Mouse (Mus musculus): ENCODE measurements around the gene Runx2.

Runx2 gene

DNA sequence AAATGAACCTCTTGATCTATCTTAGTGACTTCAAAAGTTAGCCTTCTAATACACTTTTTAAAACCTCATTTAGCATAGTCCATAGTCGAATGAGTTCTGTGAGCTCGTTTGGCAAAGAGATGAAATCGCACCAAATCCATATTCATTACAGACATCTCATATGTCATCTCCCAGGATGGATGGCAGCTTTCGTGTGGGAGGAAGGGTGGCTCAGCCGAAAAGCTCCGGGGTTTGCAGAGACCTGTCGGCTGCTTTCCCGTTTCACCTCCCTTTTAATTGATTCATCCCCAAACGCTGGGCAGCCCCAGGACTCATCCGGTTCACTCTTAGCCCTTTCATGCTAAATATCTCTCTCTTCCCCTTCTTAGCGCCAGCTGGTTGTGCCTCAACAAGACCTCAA, 275.7 kb downstream of the Runx2 start:
- in situ Hi-C loops (cut with MboI): no loop called here

GRCm38 (mm10) chr17:44530000-44530399, 284.6 kb downstream of the Runx2 start:
- in situ Hi-C loops (cut with MboI): no loop called here

DNA sequence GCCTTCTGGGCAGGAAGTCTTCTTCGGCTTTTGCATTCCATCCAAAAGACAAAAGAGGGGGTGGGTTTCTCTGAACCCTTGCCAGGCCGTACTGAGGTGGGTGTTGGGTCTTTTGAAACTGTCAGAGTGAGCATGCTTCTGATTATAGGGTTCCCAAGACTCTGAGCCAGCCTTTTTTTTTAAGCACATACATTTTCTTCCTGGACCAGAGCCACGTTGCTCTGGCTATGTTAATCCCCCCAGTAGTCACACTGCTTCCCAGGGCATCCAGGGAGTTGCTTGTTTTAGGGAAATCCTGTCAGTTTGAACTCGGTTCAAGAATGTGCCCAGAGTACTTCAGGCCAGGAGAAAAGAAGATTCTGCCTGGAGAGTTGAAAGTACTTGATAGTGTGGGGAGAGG, 286.0 kb downstream of the Runx2 start:
- in situ Hi-C loops (cut with MboI): no loop called here

- in situ Hi-C loops (cut with MboI): no loop called here
Measured at GRCm38 (mm10) chr17:44524146-44524545, 290.5 kb downstream of the Runx2 start.

DNA sequence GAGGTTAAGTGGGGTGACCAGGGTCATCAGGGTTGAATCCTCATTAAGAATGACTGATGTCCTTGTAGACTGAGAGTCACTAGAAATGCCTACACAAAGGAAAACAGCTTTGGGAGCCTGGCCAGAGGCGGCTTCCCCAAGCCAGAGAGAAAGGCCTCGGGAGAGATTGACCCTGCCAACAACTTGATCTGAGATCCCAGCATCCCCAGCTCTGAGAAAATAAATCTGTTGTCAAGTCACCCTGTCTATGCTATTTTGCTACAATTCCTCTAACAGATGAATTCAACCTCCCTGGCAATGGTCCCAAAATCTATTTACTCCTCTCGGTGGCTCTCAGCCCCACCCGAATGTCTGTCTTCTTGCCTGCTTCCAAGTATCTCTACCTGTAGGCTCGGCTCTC, 291.7 kb downstream of the Runx2 start:
- in situ Hi-C loops (cut with MboI): no loop called here

GRCm38 (mm10) chr17:44520122-44521075, 294.2 kb downstream of the Runx2 start:
- in situ Hi-C loops (cut with MboI): no loop called here

DNA sequence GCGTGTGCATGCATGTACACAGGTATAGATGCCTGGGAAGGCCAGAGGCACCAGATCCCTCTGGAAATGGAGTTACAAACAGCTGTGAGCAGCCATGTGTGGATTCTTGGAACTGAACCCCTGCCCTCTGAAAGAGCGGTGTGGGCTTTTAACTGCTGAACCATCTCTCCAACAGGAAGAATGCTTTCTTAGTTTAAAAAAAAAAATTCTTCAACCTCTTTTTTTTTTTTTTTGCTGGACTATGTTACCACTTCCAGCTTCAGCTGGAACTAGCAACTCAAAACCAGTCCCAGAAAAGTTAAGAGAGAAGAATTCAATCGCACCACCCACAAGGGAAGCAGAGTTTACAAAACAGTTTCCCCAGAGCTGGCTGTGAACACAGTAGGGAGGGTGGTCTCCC, 295.2 kb downstream of the Runx2 start:
- in situ Hi-C loops (cut with MboI): no loop called here

DNA sequence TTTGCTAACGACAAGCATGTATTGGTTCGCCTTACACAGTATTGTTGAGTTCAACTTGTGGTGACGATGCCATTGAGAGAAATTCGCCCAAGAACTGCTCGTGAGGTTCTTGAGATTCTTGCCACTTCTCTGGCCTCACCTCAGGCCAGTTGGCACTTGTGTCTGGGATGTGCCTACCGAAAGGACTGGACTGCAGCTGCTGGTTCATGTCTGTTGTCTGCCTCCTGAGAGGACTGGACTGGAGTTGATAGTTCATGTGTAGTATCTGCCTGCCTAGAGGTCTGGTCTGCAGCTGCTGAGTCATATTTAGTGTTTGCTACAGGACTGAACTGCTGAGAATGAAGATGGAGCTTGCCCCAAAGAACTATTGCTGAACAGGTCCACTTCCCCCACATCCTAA, 296.4 kb downstream of the Runx2 start:
- in situ Hi-C loops (cut with MboI): no loop called here

GRCm38 (mm10) chr17:44508198-44508715, 306.3 kb downstream of the Runx2 start:
- in situ Hi-C loops (cut with MboI): no loop called here

DNA sequence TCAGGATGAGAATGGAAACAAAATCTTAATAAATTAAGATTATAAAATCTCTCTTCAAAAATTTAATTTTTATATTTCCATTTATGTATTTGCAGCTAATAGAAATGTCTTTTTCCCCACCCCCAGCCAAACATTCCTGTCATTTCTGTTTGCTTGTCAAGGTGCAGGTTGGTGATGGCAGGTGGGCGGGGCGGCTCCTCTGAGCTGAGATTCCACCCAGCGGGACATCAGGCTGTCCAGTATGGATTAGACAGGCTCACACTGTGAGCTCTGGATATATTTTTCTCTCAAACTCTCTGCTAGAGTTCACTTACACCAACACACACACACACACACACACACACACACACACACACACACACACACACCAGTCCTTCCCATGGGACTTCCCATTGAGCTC, 306.9 kb downstream of the Runx2 start:
- in situ Hi-C loops (cut with MboI): no loop called here

- in situ Hi-C loops (cut with MboI): no loop called here
Measured at GRCm38 (mm10) chr17:44506524-44506923, 308.1 kb downstream of the Runx2 start.

- in situ Hi-C loops (cut with MboI): no loop called here
Measured at GRCm38 (mm10) chr17:44504794-44505317, 309.7 kb downstream of the Runx2 start.

GRCm38 (mm10) chr17:44502176-44502575, 312.4 kb downstream of the Runx2 start:
- in situ Hi-C loops (cut with MboI): no loop called here

- in situ Hi-C loops (cut with MboI): no loop called here
Measured at GRCm38 (mm10) chr17:44500306-44500899, 314.2 kb downstream of the Runx2 start.

DNA sequence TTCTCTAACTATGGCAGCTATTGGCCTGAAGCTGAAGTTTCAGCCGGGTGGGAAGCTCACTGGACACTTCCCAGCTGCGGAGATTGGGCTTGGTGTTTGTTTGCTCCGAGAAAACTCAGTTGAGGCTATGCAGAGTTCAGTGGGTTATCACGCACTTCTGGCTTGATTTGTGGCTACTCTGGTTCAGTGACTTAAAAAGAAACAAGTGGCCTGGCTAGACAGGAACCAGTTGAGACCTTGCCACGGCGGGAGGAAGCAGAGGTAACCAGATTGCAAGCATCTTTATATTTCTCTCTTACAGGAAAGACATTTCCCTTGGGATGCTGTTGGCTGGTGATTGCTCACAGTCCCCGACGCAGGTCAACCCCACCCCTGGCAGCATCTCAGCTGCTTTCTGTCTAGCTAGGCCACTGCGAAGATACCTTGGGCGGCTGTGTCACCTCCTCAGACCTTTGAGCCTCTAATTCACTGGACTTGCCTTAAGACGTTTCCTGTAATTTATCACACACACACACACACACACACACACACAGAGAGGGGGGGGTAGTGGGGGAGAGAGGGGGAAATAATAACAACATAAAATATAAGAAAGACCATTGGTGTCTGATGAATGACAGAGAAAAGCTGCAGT, 324.3 kb downstream of the Runx2 start:
- in situ Hi-C loops (cut with MboI): no loop called here

DNA sequence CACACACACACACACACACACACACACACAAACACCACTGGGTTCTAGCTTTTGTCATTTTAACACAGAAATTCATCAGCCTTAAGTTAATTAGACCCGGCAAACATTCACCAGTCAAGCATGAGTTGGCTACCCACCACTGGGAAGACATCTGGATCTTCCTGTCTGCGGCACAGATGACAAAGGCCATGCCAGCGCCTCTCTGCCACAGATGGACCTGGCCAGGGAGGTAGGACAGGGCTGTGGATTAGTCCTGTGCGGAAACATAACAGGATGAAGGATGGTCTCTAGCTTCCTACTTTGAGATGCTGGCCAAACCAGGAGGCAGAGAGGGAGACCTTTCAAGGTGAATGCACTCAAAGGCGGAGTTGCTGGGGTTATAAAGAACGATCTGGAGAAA, 325.3 kb downstream of the Runx2 start:
- in situ Hi-C loops (cut with MboI): no loop called here

- in situ Hi-C loops (cut with MboI): no loop called here
Measured at GRCm38 (mm10) chr17:44487514-44488244, 326.9 kb downstream of the Runx2 start.

GRCm38 (mm10) chr17:44485337-44485736, 329.3 kb downstream of the Runx2 start:
- in situ Hi-C loops (cut with MboI): no loop called here

DNA sequence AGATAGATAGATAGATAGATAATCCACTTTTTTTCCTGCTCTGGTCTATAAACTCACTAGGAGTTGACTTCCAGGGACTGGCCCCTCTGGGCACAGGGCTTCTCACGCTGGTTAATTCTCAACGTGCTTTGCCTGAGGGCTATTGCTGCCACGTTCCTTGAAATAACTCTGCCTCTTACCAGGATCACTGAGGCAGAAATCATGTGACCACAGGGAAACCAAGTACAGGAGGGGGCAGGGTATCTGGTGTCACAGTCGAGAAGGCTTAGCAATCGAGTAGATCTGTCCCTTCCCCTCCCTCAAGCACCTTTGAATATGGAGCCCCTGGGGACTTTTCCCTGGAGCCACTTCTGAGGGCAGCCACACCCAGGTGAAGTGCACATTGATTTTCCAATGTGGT, 334.7 kb downstream of the Runx2 start:
- in situ Hi-C loops (cut with MboI): no loop called here

- in situ Hi-C loops (cut with MboI): no loop called here
Measured at GRCm38 (mm10) chr17:44479491-44479890, 335.1 kb downstream of the Runx2 start.

GRCm38 (mm10) chr17:44475910-44476309, 338.7 kb downstream of the Runx2 start:
- in situ Hi-C loops (cut with MboI): no loop called here

GRCm38 (mm10) chr17:44474280-44474679, 340.3 kb downstream of the Runx2 start:
- in situ Hi-C loops (cut with MboI): no loop called here

Measured in mature B cell (primary cell).